Mouse (Mus musculus) forebrain, embryonic 13.5 days (tissue): ENCODE results near the gene Homer1. TPM values are rescaled to one million over a fixed set of nuclear protein-coding genes. Genes with fewer than 3 reads are reported as not detected.

ENCODE experiments used
- ATAC-seq: fragments of 200-750 bp; cut with Nextera tagmentation; 2 replicates; pipeline ENCODE4 v1.8.0; 2017
- H3K27ac ChIP-seq: fragments of 300-500 bp; sonication (generic); 2 replicates; pipeline ENCODE4 v1.5.1; 2015; ENCODE audit warnings: inconsistent platforms, mild to moderate bottlenecking, moderate library complexity
- H3K27me3 ChIP-seq: fragments of 300-500 bp; sonication (generic); 2 replicates; pipeline ENCODE4 v1.6.1; 2015; ENCODE audit warnings: mild to moderate bottlenecking, inconsistent platforms
- H3K36me3 ChIP-seq: fragments of 300-500 bp; sonication (generic); 2 replicates; pipeline ENCODE4 v1.6.1; 2015; ENCODE audit warnings: mild to moderate bottlenecking, inconsistent platforms; ENCODE audit not compliant: poor library complexity, severe bottlenecking
- H3K4me1 ChIP-seq: fragments of 300-500 bp; sonication (generic); 2 replicates; pipeline ENCODE4 v1.6.1; 2015; ENCODE audit warnings: inconsistent platforms
- H3K4me2 ChIP-seq: fragments of 300-500 bp; sonication (generic); 2 replicates; pipeline ENCODE4 v1.6.1; 2015; ENCODE audit warnings: inconsistent platforms, mild to moderate bottlenecking, moderate library complexity
- H3K4me3 ChIP-seq: fragments of 300-500 bp; sonication (generic); 2 replicates; pipeline ENCODE4 v1.5.1; 2015; ENCODE audit warnings: mild to moderate bottlenecking, inconsistent platforms
- H3K9ac ChIP-seq: fragments of 300-500 bp; sonication (generic); 2 replicates; pipeline ENCODE4 v1.6.1; 2015; ENCODE audit warnings: mild to moderate bottlenecking, inconsistent platforms
- H3K9me3 ChIP-seq: fragments of 300-500 bp; sonication (generic); replicated peaks from 2 replicates; pipeline ENCODE4 v1.6.1; 2016; ENCODE audit warnings: inconsistent platforms
- WGBS: fragments of 180-500 bp; shearing (Covaris S2); methylation state at CpG from one replicate; pipeline ENCODE4 v1.1.7; 2015; 5-methylcytosine and 5-hydroxymethylcytosine counted together
- polyA plus RNA-seq: library from polyadenylated mRNA; unstranded; fragments of >200 nt; fragmentation: Nextera tagmentation; extraction: Ambion mirVana; gene quantifications from 2 replicates; pipeline ENCODE4 v1.2.1, GENCODE M21; 2015

Homer1 gene
- polyA plus RNA-seq, 1 experiment from 2014 or later = 9.9 TPM

DNA sequence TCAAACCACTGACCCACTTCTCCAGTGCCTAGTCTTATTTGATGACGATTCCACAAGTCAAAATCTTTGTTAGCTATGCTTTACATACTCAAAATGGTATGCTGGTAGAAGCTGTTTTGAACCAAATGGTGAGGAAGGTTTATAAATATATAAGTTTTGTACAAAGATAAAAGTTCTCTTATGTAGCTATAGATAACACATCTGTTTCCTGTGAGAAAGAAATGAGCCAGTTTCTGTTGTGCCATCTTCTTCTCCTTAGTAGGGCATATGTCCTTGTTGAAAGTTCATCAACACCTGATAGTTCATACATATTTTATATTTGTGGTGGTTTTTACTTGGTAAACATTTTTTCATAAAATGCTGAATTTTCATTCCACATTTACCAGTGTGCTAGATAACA, 45.0 kb downstream of the Homer1 start:
- no peaks in the 10 kb centered on the region for H3K27me3 ChIP-seq
- no peak for ATAC-seq
- H3K9ac ChIP-seq = no peak overlapping the region
- no peak overlapping the region for H3K27ac ChIP-seq
- no peaks in the 10 kb centered on the region for H3K4me1 ChIP-seq
- H3K9me3 ChIP-seq = no peaks in the 10 kb centered on the region
- no peak overlapping the region for H3K4me3 ChIP-seq
- H3K4me2 ChIP-seq = no peak overlapping the region
- 98% methylated on average over 1 of the region's 1 CpGs for WGBS
- H3K36me3 ChIP-seq = peaks cover 3% of the 10 kb centered on the region; the same call in 1 of the 2 replicates

DNA sequence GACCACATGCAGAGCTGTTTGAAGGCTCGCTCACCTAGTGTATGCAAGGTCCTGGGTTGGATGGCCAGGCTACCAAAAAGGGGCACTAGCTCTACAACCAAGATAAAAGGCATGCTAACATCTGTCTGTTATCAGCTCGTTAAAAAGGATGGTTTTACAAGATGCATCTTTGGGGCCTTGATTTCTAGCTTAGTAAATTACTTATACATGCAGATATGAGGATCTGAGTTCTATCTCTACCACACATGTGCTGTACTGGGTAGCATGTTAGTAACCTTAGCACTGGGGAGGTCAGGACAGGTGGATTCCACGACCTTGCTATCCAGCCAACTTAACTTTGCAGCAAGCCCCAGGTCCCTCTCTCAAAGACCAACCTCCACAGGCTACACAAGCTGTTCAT, 46.4 kb downstream of the Homer1 start:
- Histone ChIP-seq H3K36me3 (peaks cover 3% of the 10 kb centered on the region; the same call in 1 of the 2 replicates), H3K4me3 (no peak overlapping the region), H3K9me3 (no peaks in the 10 kb centered on the region), H3K4me1 (no peaks in the 10 kb centered on the region), H3K27ac (no peak overlapping the region), H3K4me2 (no peak overlapping the region), H3K27me3 (no peaks in the 10 kb centered on the region), H3K9ac (no peak overlapping the region)
- WGBS = 86% methylated on average over 3 of the region's 3 CpGs
- no peak for ATAC-seq

DNA sequence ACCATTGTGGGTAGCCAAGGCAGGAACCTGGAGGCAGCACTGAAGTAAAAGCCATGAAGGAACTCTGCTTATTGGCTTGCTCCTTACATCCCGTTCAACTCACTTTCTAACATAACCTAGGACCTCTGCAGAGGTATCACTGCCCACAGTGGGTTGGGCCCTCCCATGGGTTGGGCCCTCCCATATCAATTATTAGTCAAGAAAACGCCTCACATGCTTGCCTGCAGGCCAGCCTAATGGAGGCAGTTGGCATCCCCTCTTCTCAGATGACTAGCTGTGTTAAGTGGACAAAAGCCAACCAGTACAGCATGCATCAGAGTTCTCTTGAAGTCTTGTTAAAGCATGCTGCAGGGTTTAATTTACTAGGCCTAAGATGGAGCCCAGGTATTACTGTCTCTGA, 52.6 kb downstream of the Homer1 start:
- WGBS = 85% methylated on average over 2 of the region's 2 CpGs
- Histone ChIP-seq H3K36me3 (0 out of 2 replicates have a peak, but pooled peaks cover 5% of the 10 kb centered on the region), H3K27ac (no peak overlapping the region), H3K9ac (no peak overlapping the region), H3K27me3 (no peaks in the 10 kb centered on the region), H3K4me3 (no peak overlapping the region), H3K4me1 (no peaks in the 10 kb centered on the region), H3K9me3 (no peaks in the 10 kb centered on the region), H3K4me2 (no peak overlapping the region)
- no peak for ATAC-seq

DNA sequence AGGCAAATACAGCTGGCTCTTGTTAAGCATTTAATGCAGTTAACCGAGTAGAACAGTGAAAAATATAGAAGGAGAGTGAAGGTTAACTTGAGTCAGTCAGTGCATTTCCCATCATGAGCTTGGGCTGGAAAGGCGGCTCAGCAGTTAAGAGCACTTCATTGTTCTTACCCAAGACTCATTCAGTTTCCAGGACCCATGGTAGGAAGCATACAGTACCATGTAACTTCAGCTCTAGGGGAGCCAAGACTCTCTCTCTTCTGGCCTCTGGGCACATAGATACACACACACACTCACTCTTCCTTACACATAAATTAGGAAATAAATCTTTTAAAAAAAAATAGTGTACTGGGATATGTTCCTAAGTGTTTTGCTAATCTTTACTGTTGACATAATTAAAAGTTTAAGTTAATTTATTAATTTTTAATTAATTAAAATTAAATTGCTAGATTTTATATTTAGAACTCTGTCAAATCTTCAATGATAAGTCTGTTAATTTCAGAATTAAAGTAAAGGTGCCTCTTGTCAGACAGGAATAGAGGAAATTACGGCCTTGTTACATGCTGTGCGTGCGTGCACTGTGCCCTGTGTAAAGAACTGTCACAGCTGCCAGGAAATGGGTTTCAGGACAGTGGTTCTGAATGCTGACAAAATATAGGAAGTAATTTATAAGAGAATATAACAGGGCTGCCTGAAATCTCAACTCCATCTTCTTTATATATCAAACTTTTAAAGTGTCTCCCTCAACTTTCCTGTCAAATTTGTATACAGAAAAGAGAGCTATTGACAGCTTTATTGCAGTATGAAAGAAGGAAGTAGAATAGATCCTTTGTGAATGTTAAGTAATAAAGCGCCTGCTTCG, 55.2 kb downstream of the Homer1 start:
- Histone ChIP-seq H3K4me2 (no peak overlapping the region), H3K27ac (no peak overlapping the region), H3K27me3 (no peaks in the 10 kb centered on the region), H3K4me1 (no peaks in the 10 kb centered on the region), H3K4me3 (no peak overlapping the region), H3K9me3 (no peaks in the 10 kb centered on the region), H3K36me3 (0 out of 2 replicates have a peak, but pooled peaks cover 5% of the 10 kb centered on the region), H3K9ac (no peak overlapping the region)
- 55% methylated on average over 7 of the region's 7 CpGs for WGBS
- ATAC-seq = 0 out of 2 replicates have a peak, but pooled peaks have one; percentile 27

DNA sequence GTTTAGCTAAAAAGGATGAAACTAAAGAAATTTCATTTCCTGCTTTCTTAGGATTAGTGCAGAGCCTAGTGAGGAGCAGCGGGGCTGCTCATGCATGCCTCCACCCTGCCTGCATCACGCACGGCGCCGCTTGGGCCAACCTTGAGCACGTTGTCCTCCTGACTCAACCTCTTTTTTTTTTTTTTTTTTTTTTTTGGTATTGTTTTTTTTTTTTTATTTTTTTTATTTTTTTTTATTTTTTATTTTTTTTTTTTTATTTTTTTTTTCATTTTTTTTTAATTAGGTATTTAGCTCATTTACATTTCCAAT, 55.8 kb downstream of the Homer1 start:
- H3K4me3 ChIP-seq = no peak overlapping the region
- 0 out of 2 replicates have a peak, but pooled peaks cover 5% of the 10 kb centered on the region for H3K36me3 ChIP-seq
- H3K4me2 ChIP-seq = no peak overlapping the region
- no peak overlapping the region for H3K9ac ChIP-seq
- no peaks in the 10 kb centered on the region for H3K27me3 ChIP-seq
- no peaks in the 10 kb centered on the region for H3K4me1 ChIP-seq
- H3K27ac ChIP-seq = no peak overlapping the region
- no peaks in the 10 kb centered on the region for H3K9me3 ChIP-seq
- ATAC-seq = no peak
- 82% methylated on average over 6 of the region's 6 CpGs for WGBS

DNA sequence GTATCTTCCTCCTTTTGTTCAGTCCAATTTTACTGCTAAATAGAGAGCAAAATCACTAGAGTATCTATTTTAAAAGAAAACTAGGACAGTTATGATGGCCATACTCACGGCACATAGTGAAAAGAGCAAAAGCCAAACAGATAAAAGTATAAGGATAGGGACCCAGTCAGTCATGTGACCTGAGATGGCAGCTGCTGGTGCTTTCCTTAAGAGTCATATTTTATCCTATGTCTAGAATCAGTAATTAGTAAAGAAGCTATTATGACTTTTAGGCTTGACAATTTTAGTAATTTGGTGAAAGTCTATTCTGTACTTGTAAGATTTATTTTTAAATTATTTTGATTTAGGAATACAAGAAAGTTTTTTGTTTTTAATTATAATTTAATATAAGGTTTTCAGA, 59.1 kb downstream of the Homer1 start:
- Histone ChIP-seq H3K36me3 (no peaks in the 10 kb centered on the region), H3K27me3 (no peaks in the 10 kb centered on the region), H3K9ac (no peak overlapping the region), H3K27ac (no peak overlapping the region), H3K4me1 (no peaks in the 10 kb centered on the region), H3K4me2 (no peak overlapping the region), H3K4me3 (no peak overlapping the region), H3K9me3 (no peaks in the 10 kb centered on the region)
- 93% methylated on average over 1 of the region's 1 CpGs for WGBS
- no peak for ATAC-seq

DNA sequence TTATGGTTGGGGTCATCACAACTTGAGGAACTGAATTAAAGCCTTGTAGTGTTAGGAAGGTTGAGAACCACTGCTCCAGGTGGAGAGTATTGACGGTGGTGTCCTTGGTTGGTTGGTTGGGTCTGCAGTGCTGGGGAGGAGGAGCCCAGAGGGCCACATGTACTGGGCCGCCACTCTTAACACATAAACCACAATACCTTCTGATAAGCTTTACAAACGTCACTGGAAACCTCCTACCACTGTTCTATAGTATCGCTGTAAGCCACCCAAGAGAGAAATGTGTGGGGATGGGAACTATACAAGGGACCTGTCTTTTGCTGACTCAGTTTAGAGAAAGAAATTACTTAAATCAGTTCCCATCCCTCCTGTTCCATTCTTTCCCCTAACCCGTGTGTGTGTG, 68.1 kb downstream of the Homer1 start:
- H3K4me1 ChIP-seq = no peaks in the 10 kb centered on the region
- H3K36me3 ChIP-seq = no peaks in the 10 kb centered on the region
- 87% methylated on average over 5 of the region's 5 CpGs for WGBS
- no peak overlapping the region for H3K4me3 ChIP-seq
- H3K9ac ChIP-seq = no peak overlapping the region
- no peak overlapping the region for H3K27ac ChIP-seq
- ATAC-seq = no peak
- H3K9me3 ChIP-seq = no peaks in the 10 kb centered on the region
- no peak overlapping the region for H3K4me2 ChIP-seq
- no peaks in the 10 kb centered on the region for H3K27me3 ChIP-seq

DNA sequence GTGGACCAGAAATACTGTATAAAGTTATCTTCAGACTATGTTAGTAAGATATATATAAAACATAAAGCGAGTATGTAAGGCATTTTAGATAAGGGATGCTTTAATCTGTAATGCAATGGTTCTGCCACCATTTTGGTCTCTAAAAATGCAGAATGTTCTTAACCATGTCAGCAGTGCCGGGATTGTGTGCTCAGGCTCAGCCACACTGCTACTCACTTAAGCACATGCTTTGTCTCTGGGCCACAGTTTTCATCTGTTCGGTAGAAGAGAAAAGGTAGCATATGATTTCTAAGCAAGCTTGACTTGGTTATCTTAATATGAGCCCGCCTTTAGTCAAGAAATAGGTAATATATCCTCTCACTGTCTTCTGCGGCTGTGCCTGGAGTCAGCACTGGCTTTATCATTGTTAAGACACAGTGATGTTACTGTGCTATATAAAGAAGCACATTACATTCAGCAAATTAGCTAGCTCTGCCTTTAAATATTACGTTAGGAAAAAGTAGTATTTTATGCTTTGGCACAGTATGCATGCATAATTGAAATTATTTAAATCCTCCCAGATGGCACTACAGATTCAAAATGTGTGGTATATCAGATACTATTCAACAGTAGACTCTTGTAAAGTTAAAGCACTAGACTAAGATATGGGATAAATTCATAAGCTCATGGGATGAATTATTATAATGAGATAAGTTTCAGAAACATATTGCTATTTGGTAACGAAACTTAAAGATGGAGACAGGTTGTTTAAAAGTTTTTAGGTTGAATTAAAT, 69.6 kb downstream of the Homer1 start:
- ATAC-seq = peak; percentile 53; the same call in 1 of the 2 replicates
- Histone ChIP-seq H3K4me3 (no peak overlapping the region), H3K27ac (no peak overlapping the region), H3K4me1 (no peaks in the 10 kb centered on the region), H3K27me3 (no peaks in the 10 kb centered on the region), H3K9me3 (no peaks in the 10 kb centered on the region), H3K9ac (no peak overlapping the region), H3K4me2 (no peak overlapping the region), H3K36me3 (no peaks in the 10 kb centered on the region)
- 92% methylated on average over 7 of the region's 7 CpGs for WGBS

DNA sequence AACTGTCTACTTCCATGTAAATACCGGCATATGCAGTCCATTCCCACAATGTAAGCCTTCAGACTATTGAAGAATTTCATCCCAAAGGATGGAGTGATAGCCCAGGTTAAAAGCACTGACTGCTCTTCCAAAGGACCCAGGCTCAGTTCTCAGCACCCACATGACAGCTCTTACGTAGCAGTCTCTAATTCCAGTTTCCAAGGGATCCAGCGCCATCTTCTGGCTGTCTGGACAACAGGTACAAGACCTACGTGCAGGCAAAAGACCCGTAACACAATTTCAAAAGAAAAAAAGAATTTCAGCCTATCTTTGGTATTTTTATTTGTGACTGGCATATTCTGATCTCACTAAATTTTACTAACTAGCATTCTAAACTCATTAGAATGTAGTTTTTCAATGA, 75.0 kb downstream of the Homer1 start:
- Histone ChIP-seq H3K4me2 (no peak overlapping the region), H3K9ac (no peak overlapping the region), H3K9me3 (no peaks in the 10 kb centered on the region), H3K36me3 (no peaks in the 10 kb centered on the region), H3K4me1 (no peaks in the 10 kb centered on the region), H3K27me3 (no peaks in the 10 kb centered on the region), H3K4me3 (no peak overlapping the region), H3K27ac (no peak overlapping the region)
- 86% methylated on average over 5 of the region's 5 CpGs for WGBS
- ATAC-seq = no peak

DNA sequence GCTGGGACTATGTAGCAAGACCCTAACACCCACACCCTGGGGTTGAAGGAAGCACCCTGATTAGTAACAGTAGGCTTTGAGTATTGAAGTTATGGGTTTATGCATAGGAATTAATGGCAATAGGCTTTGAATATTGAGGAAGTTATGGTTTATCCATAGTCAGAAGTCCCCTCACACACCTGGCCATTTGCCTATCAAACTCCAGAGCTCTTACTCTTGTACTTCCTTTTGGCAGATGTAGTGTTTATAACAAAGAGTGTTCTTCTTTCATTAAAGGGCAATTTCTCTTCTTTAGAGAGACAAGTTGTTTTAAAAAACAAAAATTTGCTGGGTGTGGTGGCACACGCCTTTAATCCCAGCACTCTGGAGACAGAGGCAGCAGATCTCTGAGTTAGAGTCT, 79.1 kb downstream of the Homer1 start:
- H3K36me3 ChIP-seq = no peaks in the 10 kb centered on the region
- H3K4me3 ChIP-seq = no peak overlapping the region
- no peaks in the 10 kb centered on the region for H3K27me3 ChIP-seq
- no peak overlapping the region for H3K4me2 ChIP-seq
- H3K27ac ChIP-seq = no peak overlapping the region
- no peaks in the 10 kb centered on the region for H3K9me3 ChIP-seq
- ATAC-seq = no peak
- no peaks in the 10 kb centered on the region for H3K4me1 ChIP-seq
- 86% methylated on average over 1 of the region's 1 CpGs for WGBS
- no peak overlapping the region for H3K9ac ChIP-seq

DNA sequence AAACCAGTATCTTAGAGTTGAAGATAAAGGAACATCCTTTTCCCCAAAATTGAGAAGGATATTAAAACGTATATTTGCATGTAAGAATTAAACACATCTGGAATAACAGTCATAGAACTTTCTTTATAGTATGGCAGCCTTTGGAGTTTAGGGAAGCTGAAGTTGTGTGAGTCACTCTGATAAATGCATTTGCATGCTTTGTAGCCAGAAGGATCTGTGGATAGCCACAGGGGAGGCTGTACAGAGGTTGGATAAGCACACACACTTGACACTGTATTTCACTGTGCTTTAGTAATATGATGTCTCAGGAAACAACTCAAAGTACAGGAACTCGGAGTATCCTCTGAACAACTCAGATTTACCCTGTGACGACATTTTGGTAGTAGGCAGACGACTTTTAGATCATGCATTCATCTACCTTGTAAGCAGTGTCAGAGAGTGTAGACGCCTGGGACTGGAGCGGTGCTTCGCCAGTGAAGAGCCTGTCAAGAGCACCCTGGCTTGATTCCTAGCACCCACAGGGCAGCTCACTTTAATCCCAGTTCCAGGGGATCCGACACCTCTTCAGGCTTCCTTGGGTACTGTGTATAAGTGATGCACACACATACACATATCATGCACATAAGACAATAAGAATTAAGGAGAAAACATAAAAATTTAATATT, 81.1 kb downstream of the Homer1 start:
- Histone ChIP-seq H3K27me3 (no peaks in the 10 kb centered on the region), H3K36me3 (no peaks in the 10 kb centered on the region), H3K27ac (no peak overlapping the region), H3K9me3 (no peaks in the 10 kb centered on the region), H3K4me2 (no peak overlapping the region), H3K9ac (no peak overlapping the region), H3K4me1 (no peaks in the 10 kb centered on the region), H3K4me3 (no peak overlapping the region)
- WGBS = 91% methylated on average over 8 of the region's 8 CpGs
- ATAC-seq = no peak

DNA sequence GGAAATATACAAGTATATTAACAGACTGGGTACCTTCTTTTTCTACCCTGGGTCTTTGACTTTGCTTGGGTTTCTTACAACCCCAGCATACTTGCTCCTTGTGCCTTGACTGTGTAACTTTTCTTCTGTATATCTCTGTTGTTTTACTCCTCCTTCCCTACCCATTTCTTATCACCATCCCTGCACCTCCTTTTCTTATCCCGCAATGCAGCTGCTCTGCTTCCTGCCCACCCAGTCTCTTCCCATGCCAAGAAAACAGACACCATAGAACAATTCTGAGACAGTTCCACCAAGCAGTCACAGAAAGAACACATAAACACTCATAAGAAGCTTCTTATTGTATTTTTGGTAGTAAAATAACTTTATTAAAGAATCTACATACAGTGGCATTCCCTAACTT, 81.9 kb downstream of the Homer1 start:
- H3K4me1 ChIP-seq = no peaks in the 10 kb centered on the region
- no peak overlapping the region for H3K4me2 ChIP-seq
- no peak overlapping the region for H3K27ac ChIP-seq
- no peak overlapping the region for H3K9ac ChIP-seq
- H3K36me3 ChIP-seq = no peaks in the 10 kb centered on the region
- ATAC-seq = no peak
- H3K4me3 ChIP-seq = no peak overlapping the region
- 92% methylated on average over 1 of the region's 1 CpGs for WGBS
- no peaks in the 10 kb centered on the region for H3K9me3 ChIP-seq
- H3K27me3 ChIP-seq = no peaks in the 10 kb centered on the region
